Mouse (Mus musculus) testis, adult 2 months (tissue): ENCODE measurements around the gene Acta2.

ENCODE experiments used
- CTCF ChIP-seq: fragments of 200-500 bp; IDR thresholded peaks from 2 replicates; pipeline ENCODE4 v1.5.1; 2012; ENCODE audit warnings: low read depth, mild to moderate bottlenecking, inconsistent platforms, low read length, moderate library complexity; ENCODE audit not compliant: control insufficient read depth, insufficient read depth, insufficient replicate concordance
- POLR2A ChIP-seq: fragments of 200-500 bp; IDR thresholded peaks from 2 replicates; pipeline ENCODE4 v1.6.1; 2012; ENCODE audit warnings: low read depth, mild to moderate bottlenecking, inconsistent platforms, low read length, moderate library complexity; ENCODE audit not compliant: control insufficient read depth

- TF ChIP-seq POLR2A (no peak), CTCF (no peak)
Measured at GRCm38 (mm10) chr19:34202668-34203067, 52.7 kb downstream of the Acta2 start.
